Mouse (Mus musculus) mouse embryonic stem cell (cell line): ENCODE measurements at regions not wholly inside any gene's neighbourhood (a gene's known extent, or its start where the extent isn't known, plus 50 kb on each side); places are given as distances from the start of the nearest gene placed in this dataset.
"Not testable (repeated sequence)": the region's sequence is repeated elsewhere in the genome, so short reads cannot be mapped to it uniquely, and the experiment has no call there.

Source experiments
- in situ Hi-C, 2 experiments: fragments of 300-500 bp; cut with MboI; formaldehyde crosslinking; loops; 1 replicate in 1 of 2; 3 replicates in 1 of 2; pipeline ENCODE4 v1.14.3; 2019 to 2020; ENCODE audit warnings: low sequenced_read_pairs in 2 of 2, low pct_unique_long_range_greater_than_20kb in 1 of 2, mixed read lengths in 1 of 2; ENCODE audit not compliant: unreplicated experiment in 1 of 2

DNA sequence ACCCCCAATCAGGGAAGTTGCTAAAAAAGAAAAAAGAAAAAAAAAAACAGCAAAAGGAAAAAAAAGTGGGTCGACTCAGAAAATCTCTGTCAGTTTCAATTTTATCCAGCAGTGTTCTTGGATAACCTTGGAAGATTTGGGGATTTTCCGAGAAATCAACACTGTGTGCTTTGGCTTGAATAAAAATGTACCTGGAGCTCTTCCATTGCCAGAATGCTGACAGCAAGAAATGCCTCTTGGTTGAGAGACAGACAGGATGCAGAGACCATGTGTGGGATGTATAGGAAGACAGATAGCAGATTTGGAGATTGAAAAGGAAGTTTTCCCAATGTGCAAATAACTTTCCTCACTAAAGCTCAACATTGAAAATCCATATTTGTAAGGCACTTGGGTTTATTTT is 271.0 kb downstream of the Abcc12 start:
- in situ Hi-C loops = no loop called here

DNA sequence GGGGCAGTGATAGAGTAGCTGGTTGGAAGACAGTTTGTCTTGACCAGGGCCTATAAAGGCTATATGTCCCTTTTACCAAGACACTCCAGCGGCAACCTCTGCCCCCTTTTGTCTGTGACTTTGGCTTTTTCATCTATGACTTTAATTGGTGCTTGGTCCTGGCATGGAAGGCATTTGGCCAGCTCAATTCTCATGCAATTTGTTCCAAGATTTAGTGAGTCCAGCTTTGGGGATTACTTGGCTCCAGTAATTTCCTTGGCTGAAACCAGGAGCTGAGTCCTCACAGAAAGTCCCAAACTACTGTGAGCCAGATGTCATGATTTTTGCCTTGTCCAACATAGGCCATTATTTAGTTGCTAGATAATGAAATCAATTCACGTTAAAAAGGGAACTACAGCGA is 273.1 kb downstream of the Abcc12 start:
- in situ Hi-C loops = no loop called here

DNA sequence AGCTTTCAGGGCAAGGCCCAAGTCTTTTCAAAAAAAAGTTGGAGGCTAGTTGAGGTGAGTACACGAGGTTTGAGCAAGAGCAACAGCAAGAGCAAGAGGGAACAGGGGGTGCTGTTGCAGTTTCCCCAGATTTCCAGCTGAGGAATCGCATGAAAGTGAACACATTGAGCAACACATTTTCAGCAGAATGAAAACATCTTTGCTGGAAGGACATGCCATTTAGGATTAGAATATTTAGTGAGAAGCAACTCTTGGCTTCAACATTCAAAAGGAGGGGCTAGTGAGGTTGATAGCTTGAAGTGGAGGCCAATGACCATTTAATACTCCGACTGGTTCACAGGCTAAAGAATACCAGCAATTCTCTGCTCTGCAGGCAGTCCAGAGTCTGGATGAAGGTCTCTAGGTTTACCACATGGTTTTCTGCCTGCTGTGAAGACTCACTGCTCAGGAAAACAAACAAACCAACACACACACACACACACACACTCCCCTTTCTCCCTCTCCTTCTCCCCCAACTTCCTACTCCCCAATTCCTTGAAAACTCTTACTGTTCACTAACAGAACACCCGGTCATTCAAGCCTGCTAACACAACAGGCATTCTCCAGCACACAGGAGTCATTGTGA is 278.5 kb downstream of the Abcc12 start:
- in situ Hi-C loops = no loop called here

DNA sequence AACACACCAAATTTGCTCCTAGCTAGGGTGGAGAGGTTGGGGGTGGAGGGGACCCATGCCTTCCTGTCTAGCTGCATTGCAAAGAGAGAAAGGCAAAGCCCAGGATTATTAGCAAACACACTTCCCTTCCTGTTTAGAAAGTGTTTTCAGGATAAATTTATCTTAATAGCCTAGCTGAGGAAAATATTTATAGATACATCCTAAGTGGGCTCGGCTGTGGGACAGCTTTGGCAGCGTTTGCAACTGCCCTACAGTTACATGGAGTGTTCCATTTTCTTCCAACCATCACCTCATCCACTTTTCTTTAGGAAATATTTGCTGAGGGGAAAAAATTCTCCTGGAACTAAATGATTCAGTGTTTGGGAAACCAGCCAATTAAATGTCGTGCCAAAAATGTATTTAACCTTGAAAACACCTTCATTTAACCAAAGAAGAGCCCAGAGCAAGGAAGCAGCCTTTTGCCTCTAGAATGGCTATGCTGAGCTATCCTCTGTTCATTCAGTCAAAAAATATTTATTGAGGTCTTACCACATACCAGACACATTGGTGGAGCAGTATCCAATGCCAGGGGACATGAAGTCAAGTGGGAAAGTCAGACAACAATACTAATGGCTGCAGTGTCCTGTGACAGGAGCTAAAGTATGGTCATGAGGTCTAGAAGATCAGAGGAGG is 291.6 kb downstream of the Abcc12 start:
- in situ Hi-C loops = no loop called here

DNA sequence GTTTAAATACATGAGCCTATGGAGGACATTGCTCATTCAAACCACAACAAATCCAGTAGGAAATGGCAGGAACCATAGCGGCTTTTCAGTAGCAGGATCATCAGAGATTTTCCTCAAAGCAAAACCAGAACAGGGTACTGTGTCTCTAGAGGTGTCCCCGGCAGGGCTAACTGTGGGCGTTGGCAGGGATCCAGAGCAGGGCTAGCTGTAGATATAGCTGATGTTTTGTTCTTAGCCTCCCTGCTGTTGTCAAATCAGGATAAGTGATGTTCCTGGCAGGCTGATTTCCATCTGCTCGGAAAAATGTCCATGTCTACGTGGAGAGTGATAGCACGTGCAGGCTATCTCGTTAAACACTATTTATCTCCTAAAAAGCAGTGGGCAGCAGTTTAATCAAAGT is 297.6 kb downstream of the Abcc12 start:
- in situ Hi-C loops = no loop called here

DNA sequence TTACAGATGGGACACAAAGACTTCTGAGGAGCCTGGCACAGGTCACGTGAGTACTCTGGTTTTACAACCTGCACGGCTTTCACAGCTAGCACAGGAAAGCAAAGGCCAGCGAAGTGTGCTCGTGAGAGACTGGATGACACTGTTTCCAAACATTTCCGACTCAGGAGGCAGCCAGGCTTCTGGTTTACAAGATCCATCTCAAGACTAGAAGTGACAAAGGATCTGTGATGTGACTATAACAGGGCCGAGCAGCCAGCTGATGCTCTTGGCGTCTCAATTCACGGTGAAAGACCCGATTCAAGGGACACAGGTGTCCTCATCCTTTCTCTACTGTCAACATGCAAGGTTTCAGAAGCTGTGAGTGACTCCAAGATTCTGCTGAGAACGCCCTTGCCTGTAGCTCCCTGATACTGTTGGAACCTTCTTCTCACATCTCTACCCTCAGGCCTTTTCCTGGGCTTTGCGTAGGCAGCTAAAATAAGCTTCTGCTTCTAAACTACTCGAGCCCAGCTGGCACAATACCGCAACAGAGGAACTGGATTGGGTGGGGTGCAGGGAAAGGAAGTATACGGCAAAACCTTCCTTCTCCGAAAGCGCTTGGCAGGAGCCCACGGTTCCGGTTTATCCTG is 300.3 kb downstream of the Abcc12 start:
- in situ Hi-C loops = no loop called here

DNA sequence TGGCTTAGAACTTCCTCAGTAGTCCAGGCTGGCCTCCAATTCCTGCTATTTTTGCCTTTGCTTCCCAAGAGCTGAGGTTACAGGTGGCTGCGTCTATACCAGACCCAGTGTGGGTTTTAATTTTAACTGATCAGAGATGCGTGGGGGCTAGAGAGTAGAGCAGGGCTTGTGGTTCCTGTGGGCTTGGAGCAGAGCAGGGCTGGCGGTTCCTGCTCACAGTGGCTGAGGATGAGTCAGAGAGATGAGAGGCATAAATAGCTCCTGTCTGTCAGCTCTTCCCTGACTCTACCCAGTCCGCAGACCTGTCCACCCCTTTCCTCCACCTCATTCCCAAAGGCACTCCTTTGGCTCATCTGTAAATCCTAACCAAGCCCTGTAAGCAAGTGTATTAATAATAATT is 304.8 kb downstream of the Abcc12 start:
- in situ Hi-C loops = no loop called here

DNA sequence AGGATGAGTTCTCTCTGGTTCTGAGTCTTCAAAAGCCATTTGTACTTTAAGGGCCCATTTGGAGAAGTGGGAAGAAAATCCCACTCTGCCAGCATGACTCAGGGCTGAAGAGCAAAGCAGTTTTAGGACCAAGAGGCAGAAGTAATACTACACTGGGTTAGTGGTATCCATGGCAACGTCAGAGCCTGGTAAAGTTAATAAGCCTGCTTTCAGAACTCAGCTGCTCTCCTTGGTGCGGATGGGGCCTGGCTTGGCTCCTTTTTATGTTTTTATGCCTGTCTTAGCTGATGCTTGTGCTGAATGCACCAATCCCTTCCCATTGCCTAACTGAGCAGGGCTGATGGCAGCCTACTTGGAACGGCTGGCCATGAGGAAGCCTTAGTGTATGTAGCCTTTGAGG is 306.7 kb downstream of the Abcc12 start:
- in situ Hi-C loops = no loop called here

DNA sequence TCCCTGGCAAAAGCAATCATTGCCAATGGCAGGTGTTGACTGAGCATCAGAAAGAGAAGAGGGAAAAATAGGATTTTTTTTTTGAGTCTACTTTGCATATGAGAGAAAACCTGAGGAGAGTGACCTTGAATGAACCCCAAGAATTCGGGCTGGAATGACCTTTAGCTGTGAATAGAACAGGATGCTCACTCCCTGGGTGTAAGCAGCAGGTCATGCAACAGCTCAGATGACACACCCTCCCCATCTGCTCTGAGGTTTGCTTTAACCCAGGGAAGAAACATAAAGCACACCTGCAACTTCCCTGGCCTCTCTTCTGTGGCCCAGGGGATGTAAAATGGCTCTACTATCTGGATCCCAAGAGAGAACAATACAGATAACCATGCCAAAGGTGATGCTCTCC is 307.9 kb downstream of the Abcc12 start:
- in situ Hi-C loops = no loop called here

DNA sequence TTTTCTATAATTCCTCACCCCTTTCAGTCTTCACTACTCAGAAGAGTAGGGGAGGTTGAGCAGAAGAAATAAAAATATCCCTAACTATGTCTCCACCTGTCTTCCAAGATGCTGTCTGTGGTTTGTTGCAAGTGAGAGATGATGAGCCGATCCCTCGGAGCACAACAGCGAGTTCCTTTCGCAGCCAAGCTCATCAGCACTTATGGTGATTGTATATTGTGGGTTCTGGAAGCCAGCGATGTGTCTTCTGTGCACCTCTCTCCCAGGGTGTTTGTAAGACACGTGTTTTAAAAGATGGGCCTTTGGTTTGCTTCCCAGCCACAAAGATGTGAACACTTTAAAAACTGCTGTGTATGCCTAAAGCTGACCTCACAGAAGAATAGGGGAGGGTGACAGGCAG is 309.0 kb downstream of the Abcc12 start:
- in situ Hi-C loops = no loop called here

DNA sequence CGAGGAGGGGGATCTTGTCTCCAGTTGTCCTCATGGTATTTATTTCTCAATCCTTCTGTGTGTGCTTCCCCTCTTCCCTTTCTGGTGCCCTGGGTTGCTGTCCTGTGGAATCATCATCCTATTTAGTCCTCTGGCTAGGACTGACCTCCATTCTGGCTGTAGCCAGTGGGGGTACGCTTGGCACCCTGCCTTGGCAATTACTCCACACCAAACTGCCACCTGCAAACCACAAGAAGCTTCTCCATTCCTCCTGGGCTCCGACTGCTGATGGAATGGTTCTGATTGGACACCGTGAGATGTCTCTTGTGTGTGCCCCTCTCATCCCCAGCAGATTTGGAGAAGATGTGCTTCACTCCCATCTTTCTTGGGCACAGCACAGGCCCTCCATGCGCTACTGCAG is 322.5 kb downstream of the Abcc12 start:
- in situ Hi-C loops = no loop called here

DNA sequence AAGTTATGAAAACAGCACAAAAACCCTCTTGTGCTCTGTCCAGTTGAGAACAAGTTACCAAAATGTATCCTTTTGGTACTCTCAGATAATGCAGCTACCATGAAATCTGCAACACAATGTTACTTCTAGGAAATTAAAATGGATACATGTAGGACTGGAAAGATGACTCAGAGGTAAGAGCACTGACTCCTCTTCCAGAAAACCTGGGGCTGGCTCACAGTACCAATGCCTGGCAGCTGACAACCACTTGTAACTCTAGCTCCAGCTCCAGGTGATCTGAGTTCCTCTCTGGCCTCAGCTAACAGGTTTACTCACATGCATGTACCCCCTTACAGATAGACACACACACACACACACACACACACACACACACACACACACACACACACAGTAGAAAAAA is 325.1 kb downstream of the Abcc12 start:
- in situ Hi-C loops = no loop called here

DNA sequence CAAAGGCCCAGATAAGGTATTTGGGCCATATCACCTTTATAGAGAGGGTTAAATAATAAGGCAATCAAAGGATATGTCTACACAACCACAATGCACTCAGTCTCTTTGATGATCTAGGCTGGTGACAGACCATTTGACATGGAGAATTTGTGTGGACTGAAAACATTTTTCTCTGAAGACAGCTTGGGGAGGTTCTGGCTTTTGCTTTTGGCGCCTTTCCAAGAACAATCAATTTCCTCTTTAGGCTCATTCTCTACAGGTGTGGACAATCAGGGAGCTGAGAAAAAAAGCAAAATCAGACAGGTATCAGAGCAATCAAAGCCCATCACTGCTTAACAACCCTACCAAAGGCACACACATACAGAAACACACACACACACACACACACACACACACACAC is 325.8 kb downstream of the Abcc12 start:
- in situ Hi-C loops = no loop called here

DNA sequence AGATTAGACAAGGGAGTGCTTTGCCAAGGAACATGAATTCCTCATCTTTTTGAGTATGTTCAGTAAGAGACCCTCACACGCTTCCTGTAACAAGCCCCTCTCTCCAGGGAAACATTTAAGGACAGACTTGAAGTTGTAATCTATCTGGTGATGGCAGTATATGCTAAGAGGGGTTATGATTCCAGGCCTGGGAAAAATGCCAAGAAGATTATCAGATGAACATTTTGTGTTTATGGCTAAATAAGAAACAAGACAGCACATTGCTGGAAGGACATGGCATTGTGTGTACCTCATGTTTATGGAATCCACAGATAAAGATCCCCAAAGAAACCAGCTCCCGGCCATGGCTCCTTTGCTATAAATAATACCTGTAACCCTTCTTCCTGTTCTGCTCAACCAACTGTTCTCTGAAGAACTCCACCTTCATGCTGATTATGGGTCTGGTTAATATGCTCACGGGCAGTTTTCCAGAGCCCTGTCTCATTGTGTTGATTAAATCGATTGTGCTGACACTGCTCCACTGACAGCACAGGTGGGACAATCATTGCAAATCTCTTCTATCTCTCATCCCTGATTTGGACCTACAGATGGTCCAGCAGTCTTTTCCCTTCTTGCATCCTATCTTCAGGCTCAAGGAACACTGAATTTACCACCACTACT is 327.7 kb downstream of the Abcc12 start:
- in situ Hi-C loops = no loop called here

DNA sequence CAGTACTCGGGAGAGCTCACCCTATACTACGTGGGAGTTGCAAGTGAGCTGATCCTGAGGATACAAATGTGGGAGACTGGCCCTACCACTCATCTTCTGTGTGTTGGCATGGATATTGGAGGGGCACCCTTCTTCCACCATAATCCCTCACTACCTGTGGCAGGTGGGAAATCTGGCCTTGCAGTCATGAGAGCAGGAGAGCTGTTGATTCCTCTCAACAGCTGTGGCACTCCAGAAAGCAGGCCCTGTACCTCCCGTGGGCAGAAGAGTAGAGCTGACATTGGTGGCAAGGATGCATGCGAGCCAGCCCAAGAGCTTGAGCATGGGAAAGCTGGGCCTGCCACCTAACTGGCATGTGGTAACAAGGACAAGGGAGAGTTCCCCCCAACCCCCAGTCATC is 345.8 kb downstream of the Abcc12 start:
- in situ Hi-C loops = no loop called here

DNA sequence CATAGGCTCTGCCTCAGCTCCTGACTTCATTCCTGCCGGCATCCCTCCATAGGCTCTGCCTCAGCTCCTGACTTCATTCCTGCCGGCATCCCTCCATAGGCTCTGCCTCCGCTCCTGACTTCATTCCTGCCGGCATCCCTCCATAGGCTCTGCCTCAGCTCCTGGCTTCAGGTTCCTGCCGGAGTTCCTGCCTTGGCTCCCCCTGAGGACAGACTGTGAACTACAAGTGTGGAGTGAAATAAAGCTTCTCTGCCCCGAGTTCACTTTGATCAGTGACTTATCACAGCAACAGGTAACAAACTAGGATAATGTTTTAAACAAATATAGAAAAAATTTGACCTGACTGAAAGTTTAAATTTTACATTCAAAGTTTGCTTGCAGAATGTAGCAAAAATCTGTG is 348.5 kb downstream of the Abcc12 start:
- in situ Hi-C loops = not testable (repeated sequence)

DNA sequence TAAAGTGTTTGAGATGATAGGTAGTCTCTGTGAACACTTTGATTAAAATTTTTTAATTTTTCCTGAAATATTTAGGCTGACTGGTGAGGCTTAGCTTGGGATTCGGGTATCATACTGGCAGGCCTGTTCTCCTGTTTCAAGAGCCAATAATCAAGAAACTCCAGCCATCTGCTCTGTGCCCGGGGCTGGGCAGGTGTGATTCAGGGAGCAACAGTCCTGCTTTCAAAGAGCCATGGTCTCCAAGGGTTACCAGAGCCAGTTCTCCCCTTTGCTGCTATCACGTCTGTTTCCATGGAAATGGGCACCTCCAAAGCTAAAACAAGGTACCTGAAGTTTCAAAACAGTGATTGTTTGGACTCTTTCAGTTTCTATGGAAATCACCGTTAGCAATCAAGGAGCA is 355.6 kb downstream of the Abcc12 start:
- in situ Hi-C loops = no loop called here

DNA sequence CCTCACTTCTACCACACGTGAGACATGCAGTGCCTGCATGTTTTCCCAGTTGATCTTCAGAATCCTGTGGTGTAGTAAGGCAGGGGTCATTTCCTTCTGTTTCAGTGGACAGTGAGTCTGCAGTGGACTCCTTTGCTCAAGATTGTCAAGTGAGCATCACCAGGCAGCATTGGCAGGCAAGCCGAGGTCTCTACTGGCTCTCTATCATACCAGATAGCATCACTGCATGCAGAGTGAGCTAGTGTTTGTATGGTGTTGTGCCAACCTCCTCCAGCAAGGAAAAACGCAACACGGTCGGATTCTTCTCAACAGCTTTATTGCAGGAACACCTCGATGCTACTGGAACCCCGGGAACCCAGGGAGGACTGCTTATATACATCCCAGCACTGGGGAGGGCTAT is 357.8 kb downstream of the Abcc12 start:
- in situ Hi-C loops = no loop called here

DNA sequence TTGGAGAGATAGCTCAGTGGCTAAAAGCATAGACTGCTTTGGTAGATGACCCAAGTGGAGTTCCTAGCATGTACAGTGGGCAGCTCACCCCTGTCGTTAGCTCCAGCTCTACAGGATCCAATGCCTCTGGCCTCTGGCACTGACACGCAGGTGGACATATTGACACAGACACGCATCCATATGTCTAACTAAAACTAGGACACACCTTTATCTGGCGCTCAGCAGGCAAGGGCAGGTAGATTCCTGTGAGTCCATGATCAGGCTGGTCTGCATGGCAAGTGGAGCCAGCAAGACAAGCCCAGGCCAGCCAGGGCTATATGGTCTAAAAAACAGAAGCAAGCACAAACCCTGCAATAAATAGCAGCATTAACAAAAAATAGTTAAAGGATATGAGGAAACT is 358.3 kb downstream of the Abcc12 start:
- in situ Hi-C loops = no loop called here

DNA sequence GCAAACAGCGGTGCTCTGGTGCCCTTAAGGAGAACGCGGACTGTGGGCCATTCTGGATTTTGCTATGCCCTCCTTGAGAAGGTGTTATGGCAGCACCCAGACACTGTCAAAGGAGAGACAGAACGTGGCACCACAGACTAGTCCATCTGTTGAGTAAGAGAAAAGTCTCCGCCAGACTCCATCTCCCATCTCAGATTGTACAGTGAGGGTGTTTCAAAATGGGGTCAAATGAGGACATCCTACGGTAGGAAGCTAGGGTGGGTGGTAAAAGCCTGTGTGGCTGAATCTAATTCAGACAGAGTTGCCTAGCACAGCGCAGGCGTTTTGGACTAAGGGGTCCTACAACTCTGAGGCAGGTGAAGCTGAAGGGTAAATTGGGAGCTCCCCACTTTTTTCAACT is 366.1 kb downstream of the Abcc12 start:
- in situ Hi-C loops = no loop called here
